Mouse (Mus musculus) brain, embryonic 14.5 days (tissue): Measurements from ENCODE around the gene Dhrs2.

Experiments
- CTCF ChIP-seq: fragments of 200-500 bp; IDR thresholded peaks from 2 replicates; pipeline ENCODE4 v1.5.1; 2012; ENCODE audit warnings: inconsistent platforms, mild to moderate bottlenecking, moderate library complexity, borderline replicate concordance; ENCODE audit not compliant: insufficient read depth, insufficient read length; ENCODE audit errors: extremely low read depth
- POLR2A ChIP-seq: fragments of 200-500 bp; IDR thresholded peaks from 2 replicates; pipeline ENCODE4 v1.6.1; 2012; ENCODE audit warnings: mild to moderate bottlenecking, inconsistent platforms, borderline replicate concordance; ENCODE audit not compliant: poor library complexity, insufficient read depth, insufficient read length, severe bottlenecking; ENCODE audit errors: extremely low read depth

GRCm38 (mm10) chr14:55174164-55174563 lies 47.6 kb upstream of the Dhrs2 start:
- TF ChIP-seq POLR2A (no peak), CTCF (no peak)
